Mouse (Mus musculus): ENCODE measurements around the gene Nedd9. TPM values are rescaled to one million over a fixed set of nuclear protein-coding genes. Genes with fewer than 3 reads are reported as not detected.
A peak's percentile ranks its signal among the peaks of the same experiment; 100 is the strongest.

The Nedd9 gene
- total and polyA plus RNA-seq, 3 experiments = 15.2 to 28.9 (median 26.7) TPM

- H3K27ac ChIP-seq = no peak overlapping the region
- TF ChIP-seq CTCF (IDR thresholded peaks at IDR 0.05) (peak; percentile 12; the same call in 1 of the 2 replicates), POLR2A (IDR thresholded peaks at IDR 0.05; ENCODE audit: insufficient read depth, low read depth, low read length) (no peak), EP300 (IDR thresholded peaks at IDR 0.05; ENCODE audit: insufficient read depth, low read depth, low read length) (no peak)
- WGBS = 69% methylated on average over 15 of the region's 15 CpGs
- H3K9ac ChIP-seq (ENCODE audit: low read depth, low read length) = no peak overlapping the region
- DNase-seq = no peak
- intact Hi-C loops (cut with DNase I) = loop anchor here (5.0 kb wide), 1 partner anchor 143 kb away; no protein-coding TSS in a partner anchor
- H3K4me3 ChIP-seq = no peak overlapping the region
- H3K79me2 ChIP-seq (replicated peaks; ENCODE audit: control insufficient read depth, insufficient read depth, low read length) = no peaks in the 10 kb centered on the region
- H3K4me1 ChIP-seq (ENCODE audit: control insufficient read depth, insufficient read depth, low read length) = peaks cover 12% of the 10 kb centered on the region
- H3K27me3 ChIP-seq (ENCODE audit: control insufficient read depth, insufficient read depth, low read length) = no peaks in the 10 kb centered on the region
- peaks cover 5% of the 10 kb centered on the region for H3K36me3 ChIP-seq (ENCODE audit: control insufficient read depth, insufficient read depth, low read length)
Observed at GRCm38 (mm10) chr13:41479737-41480435, 7.3 kb downstream of the Nedd9 start.

DNA sequence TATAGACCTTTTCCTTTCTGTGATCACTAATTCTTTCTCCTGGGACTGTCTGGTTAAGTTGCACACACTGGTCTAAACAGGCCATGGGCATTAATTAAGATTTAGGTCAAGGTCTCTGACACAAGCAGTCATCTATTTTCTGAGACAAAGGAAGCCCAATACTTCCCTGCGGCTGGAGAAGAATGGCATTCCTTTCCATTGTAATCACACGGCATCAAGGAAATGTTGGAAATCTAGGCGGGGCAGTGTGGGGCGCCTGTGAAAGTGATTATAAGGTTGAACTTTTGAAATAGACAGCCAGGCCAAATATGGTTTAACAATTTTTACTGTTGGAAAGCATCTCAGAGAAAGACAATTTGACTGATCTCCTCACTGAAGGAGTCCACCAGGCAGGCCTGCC is 10.9 kb downstream of the Nedd9 start:
- Histone ChIP-seq H3K4me1 (ENCODE audit: control insufficient read depth, insufficient read depth, low read length) (peaks cover 8% of the 10 kb centered on the region), H3K4me3 (no peak overlapping the region), H3K79me2 (replicated peaks; ENCODE audit: control insufficient read depth, insufficient read depth, low read length) (no peaks in the 10 kb centered on the region), H3K9ac (ENCODE audit: low read depth, low read length) (no peak overlapping the region), H3K27ac (peak overlapping the region; percentile 82), H3K27me3 (ENCODE audit: control insufficient read depth, insufficient read depth, low read length) (no peaks in the 10 kb centered on the region), H3K36me3 (ENCODE audit: control insufficient read depth, insufficient read depth, low read length) (peaks cover 5% of the 10 kb centered on the region)
- intact Hi-C loops (cut with DNase I) = loop anchor here (1.0 to 5.0 kb wide), 2 partner anchors 10 to 139 kb away; no protein-coding TSS in a partner anchor
- TF ChIP-seq CTCF (IDR thresholded peaks at IDR 0.05) = no peak
- no peak for TF ChIP-seq POLR2A (IDR thresholded peaks at IDR 0.05; ENCODE audit: insufficient read depth, low read depth, low read length)
- TF ChIP-seq EP300 (IDR thresholded peaks at IDR 0.05; ENCODE audit: insufficient read depth, low read depth, low read length) = peak; percentile 80; the same call in 1 of the 2 replicates
- DNase-seq = peak in 1 of 2 experiments; percentile 61
- WGBS = 56% methylated on average over 4 of the region's 4 CpGs

DNA sequence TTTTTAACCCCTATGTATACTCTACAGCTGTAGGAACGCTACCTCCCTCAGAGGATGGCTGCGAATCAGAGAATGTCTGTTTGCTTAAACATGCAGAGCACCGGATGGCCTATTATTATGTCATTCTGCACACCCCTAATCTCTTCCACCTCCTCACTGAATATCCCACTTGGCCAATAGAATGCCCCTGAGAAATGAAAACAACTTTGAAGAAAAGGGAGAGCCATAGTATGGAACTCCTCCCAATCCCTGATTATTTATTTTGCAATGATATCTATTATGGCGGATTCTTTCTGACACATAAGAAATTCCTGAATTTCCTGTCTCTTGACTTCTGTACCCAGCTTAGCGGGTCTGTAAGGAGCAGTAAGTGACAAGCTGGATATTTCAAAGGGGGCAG is 12.8 kb downstream of the Nedd9 start:
- H3K36me3 ChIP-seq (ENCODE audit: control insufficient read depth, insufficient read depth, low read length) = peaks cover 5% of the 10 kb centered on the region
- DNase-seq = no peak
- intact Hi-C loops (cut with DNase I) = no loop called here
- H3K79me2 ChIP-seq (replicated peaks; ENCODE audit: control insufficient read depth, insufficient read depth, low read length) = no peaks in the 10 kb centered on the region
- H3K27me3 ChIP-seq (ENCODE audit: control insufficient read depth, insufficient read depth, low read length) = no peaks in the 10 kb centered on the region
- TF ChIP-seq CTCF (IDR thresholded peaks at IDR 0.05) (no peak), EP300 (IDR thresholded peaks at IDR 0.05; ENCODE audit: insufficient read depth, low read depth, low read length) (no peak), POLR2A (IDR thresholded peaks at IDR 0.05; ENCODE audit: insufficient read depth, low read depth, low read length) (no peak)
- no peak overlapping the region for H3K9ac ChIP-seq (ENCODE audit: low read depth, low read length)
- H3K4me3 ChIP-seq = no peak overlapping the region
- H3K27ac ChIP-seq = no peak overlapping the region
- H3K4me1 ChIP-seq (ENCODE audit: control insufficient read depth, insufficient read depth, low read length) = peaks cover 8% of the 10 kb centered on the region
- whole genome bisulfite sequencing = 49% methylated on average over 5 of the region's 5 CpGs

DNA sequence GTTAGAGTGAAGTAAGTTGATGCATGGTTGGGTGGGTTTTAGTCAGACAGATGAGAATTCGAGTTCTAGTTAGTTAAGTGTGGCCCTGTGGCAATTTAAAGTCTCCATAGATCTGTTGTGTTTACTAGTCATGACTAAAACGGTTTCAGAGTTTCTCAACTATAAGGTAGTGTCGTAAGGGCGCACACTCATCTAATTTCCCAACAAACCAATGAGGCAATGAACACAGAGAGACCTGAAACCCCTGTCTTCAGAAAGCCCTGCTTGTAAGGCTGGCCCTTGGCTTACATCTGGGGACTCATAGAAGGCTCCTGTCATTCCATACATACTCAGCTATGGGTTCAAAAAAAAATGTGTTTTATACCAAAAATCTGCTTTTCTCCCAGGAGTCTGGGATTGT is 13.7 kb downstream of the Nedd9 start:
- Histone ChIP-seq H3K4me1 (ENCODE audit: control insufficient read depth, insufficient read depth, low read length) (peaks cover 8% of the 10 kb centered on the region), H3K9ac (ENCODE audit: low read depth, low read length) (no peak overlapping the region), H3K27ac (no peak overlapping the region), H3K27me3 (ENCODE audit: control insufficient read depth, insufficient read depth, low read length) (no peaks in the 10 kb centered on the region), H3K36me3 (ENCODE audit: control insufficient read depth, insufficient read depth, low read length) (peaks cover 5% of the 10 kb centered on the region), H3K79me2 (replicated peaks; ENCODE audit: control insufficient read depth, insufficient read depth, low read length) (no peaks in the 10 kb centered on the region), H3K4me3 (no peak overlapping the region)
- TF ChIP-seq EP300 (IDR thresholded peaks at IDR 0.05; ENCODE audit: insufficient read depth, low read depth, low read length) (no peak), CTCF (IDR thresholded peaks at IDR 0.05) (no peak), POLR2A (IDR thresholded peaks at IDR 0.05; ENCODE audit: insufficient read depth, low read depth, low read length) (no peak)
- intact Hi-C loops (cut with DNase I) = loop anchor here (2.0 kb wide), 1 partner anchor 15 kb away; no protein-coding TSS in a partner anchor
- DNase-seq = no peak
- 93% methylated on average over 4 of the region's 4 CpGs for WGBS

GRCm38 (mm10) chr13:41472878-41473424 is 14.2 kb downstream of the Nedd9 start:
- no peak overlapping the region for H3K27ac ChIP-seq
- H3K79me2 ChIP-seq (replicated peaks; ENCODE audit: control insufficient read depth, insufficient read depth, low read length) = no peaks in the 10 kb centered on the region
- 75% methylated on average over 5 of the region's 5 CpGs for WGBS
- no peak for DNase-seq
- intact Hi-C loops (cut with DNase I) = loop anchor here (2.0 kb wide), 1 partner anchor 16 kb away; no protein-coding TSS in a partner anchor
- H3K9ac ChIP-seq (ENCODE audit: low read depth, low read length) = no peak overlapping the region
- H3K4me1 ChIP-seq (ENCODE audit: control insufficient read depth, insufficient read depth, low read length) = peaks cover 8% of the 10 kb centered on the region
- no peak for TF ChIP-seq CTCF (IDR thresholded peaks at IDR 0.05)
- no peak for TF ChIP-seq POLR2A (IDR thresholded peaks at IDR 0.05; ENCODE audit: insufficient read depth, low read depth, low read length)
- TF ChIP-seq EP300 (IDR thresholded peaks at IDR 0.05; ENCODE audit: insufficient read depth, low read depth, low read length) = no peak
- no peaks in the 10 kb centered on the region for H3K27me3 ChIP-seq (ENCODE audit: control insufficient read depth, insufficient read depth, low read length)
- H3K4me3 ChIP-seq = no peak overlapping the region
- peaks cover 10% of the 10 kb centered on the region for H3K36me3 ChIP-seq (ENCODE audit: control insufficient read depth, insufficient read depth, low read length)

DNA sequence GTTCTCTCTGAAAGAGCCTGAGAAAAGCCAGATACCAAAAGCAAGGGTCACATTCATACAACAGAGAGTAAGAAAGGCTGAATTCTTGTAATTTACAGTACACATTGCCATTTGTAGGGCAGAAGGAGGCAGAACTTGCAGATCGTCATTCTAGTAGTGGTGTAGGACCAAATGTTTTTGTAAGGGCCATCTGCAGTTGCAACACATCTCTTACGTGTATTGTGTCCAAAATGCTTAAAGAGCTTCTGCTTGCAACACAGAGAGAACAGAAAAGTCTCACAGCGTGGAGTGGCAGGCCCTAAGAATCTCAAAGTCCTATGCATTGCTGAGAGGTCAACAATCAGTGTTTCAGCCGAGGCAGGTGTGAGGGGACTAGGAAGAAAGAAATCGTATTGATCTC is 18.9 kb downstream of the Nedd9 start:
- intact Hi-C loops (cut with DNase I) = loop anchor here (5.0 kb wide), 1 partner anchor 104 kb away; no protein-coding TSS in a partner anchor
- Histone ChIP-seq H3K27ac (peak overlapping the region; percentile 96), H3K27me3 (ENCODE audit: control insufficient read depth, insufficient read depth, low read length) (no peaks in the 10 kb centered on the region), H3K79me2 (replicated peaks; ENCODE audit: control insufficient read depth, insufficient read depth, low read length) (no peaks in the 10 kb centered on the region), H3K9ac (ENCODE audit: low read depth, low read length) (no peak overlapping the region), H3K4me1 (ENCODE audit: control insufficient read depth, insufficient read depth, low read length) (peaks cover 16% of the 10 kb centered on the region), H3K36me3 (ENCODE audit: control insufficient read depth, insufficient read depth, low read length) (peaks cover 25% of the 10 kb centered on the region), H3K4me3 (no peak overlapping the region)
- no peak for DNase-seq
- WGBS = 68% methylated on average over 5 of the region's 5 CpGs
- no peak for TF ChIP-seq EP300 (IDR thresholded peaks at IDR 0.05; ENCODE audit: insufficient read depth, low read depth, low read length)
